Mouse (Mus musculus): ENCODE results near the gene Majin. TPM values are rescaled to one million over a fixed set of nuclear protein-coding genes. Genes with fewer than 3 reads are reported as not detected.

Majin gene
- polyA plus RNA-seq, 1 experiment from 2014 or later: not detected

GRCm38 (mm10) chr19:6242281-6242680 lies 58.1 kb downstream of the Majin start:
- H3K27ac ChIP-seq: peak overlapping the region; percentile 74; the same call in 1 of the 2 replicates
- peaks cover 17% of the 10 kb centered on the region for H3K4me1 ChIP-seq
- ATAC-seq (ENCODE audit: borderline replicate concordance, extremely low read depth, low FRiP score, low TSS enrichment): peak; percentile 17; the same call in 1 of the 2 replicates
- H3K36me3 ChIP-seq: peaks cover 28% of the 10 kb centered on the region
- WGBS: 0% methylated on average over 4 of the region's 4 CpGs
- H3K4me3 ChIP-seq: peak overlapping the region; percentile 74
- H3K9ac ChIP-seq: peak overlapping the region; percentile 90
- H3K27me3 ChIP-seq: no peaks in the 10 kb centered on the region
- peak overlapping the region; percentile 89 for H3K4me2 ChIP-seq
- no peaks in the 10 kb centered on the region for H3K9me3 ChIP-seq

- Histone ChIP-seq H3K4me1 (peaks cover 17% of the 10 kb centered on the region), H3K27me3 (no peaks in the 10 kb centered on the region), H3K27ac (no peak overlapping the region), H3K36me3 (peaks cover 38% of the 10 kb centered on the region), H3K4me2 (peak overlapping the region; percentile 89), H3K4me3 (peak overlapping the region; percentile 74; the same call in 1 of the 2 replicates), H3K9ac (no peak overlapping the region), H3K9me3 (no peaks in the 10 kb centered on the region)
- WGBS: 63% methylated on average over 5 of the region's 5 CpGs
- no peak for ATAC-seq (ENCODE audit: borderline replicate concordance, extremely low read depth, low FRiP score, low TSS enrichment)
Observed at GRCm38 (mm10) chr19:6243226-6243625, 59.0 kb downstream of the Majin start.

DNA sequence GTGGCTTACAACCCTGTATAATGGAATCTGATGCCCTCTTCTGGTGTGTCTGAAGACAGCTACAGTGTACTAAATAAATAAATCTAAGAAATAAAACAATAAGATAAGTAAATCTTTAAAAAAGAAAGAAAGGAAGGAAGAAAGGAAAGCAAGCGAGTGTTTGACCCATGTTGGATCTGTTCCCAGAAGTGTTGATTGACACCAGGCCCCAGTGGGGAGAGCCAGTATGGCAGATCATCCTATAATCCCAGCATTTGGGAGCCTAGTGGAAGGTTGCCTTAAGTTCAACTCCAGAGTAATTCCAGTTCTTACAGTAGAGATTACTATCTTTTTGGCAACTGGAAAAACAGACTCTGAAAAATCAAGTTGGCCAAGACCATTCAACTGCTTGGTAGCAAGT lies 61.6 kb downstream of the Majin start:
- ATAC-seq (ENCODE audit: borderline replicate concordance, extremely low read depth, low FRiP score, low TSS enrichment): no peak
- Histone ChIP-seq H3K36me3 (peaks cover 47% of the 10 kb centered on the region), H3K9me3 (no peaks in the 10 kb centered on the region), H3K27me3 (no peaks in the 10 kb centered on the region), H3K27ac (no peak overlapping the region), H3K4me2 (no peak overlapping the region), H3K9ac (no peak overlapping the region), H3K4me3 (no peak overlapping the region), H3K4me1 (peaks cover 14% of the 10 kb centered on the region)
- WGBS: 38% methylated on average over 1 of the region's 1 CpGs

- H3K27ac ChIP-seq: no peak overlapping the region
- H3K4me3 ChIP-seq: no peak overlapping the region
- no peaks in the 10 kb centered on the region for H3K27me3 ChIP-seq
- H3K9me3 ChIP-seq: no peaks in the 10 kb centered on the region
- ATAC-seq (ENCODE audit: borderline replicate concordance, extremely low read depth, low FRiP score, low TSS enrichment): no peak
- peaks cover 64% of the 10 kb centered on the region for H3K36me3 ChIP-seq
- no peak overlapping the region for H3K9ac ChIP-seq
- H3K4me1 ChIP-seq: peaks cover 5% of the 10 kb centered on the region
- H3K4me2 ChIP-seq: no peak overlapping the region
- WGBS: 91% methylated on average over 29 of the region's 29 CpGs
Observed at GRCm38 (mm10) chr19:6247526-6248300, 63.5 kb downstream of the Majin start.

DNA sequence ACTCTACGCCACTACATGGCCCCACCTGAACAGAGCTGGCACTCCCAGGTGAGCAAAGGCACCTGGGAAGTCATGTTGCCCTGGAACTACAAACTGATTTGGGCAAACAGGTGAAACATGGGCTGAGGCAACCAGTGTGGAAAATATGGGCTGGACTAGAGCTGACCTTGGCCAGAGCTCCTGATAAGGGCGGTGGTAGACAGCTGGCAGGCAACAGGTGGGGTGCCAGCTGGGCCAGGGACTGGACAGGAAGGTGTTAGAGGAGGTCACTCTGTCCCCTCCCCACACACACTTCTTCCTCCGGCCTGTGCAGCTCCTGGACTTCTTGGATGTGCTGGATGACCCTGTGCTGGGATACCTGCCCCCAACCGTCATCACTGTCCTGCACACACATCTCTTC lies 68.8 kb downstream of the Majin start:
- no peak for ATAC-seq (ENCODE audit: borderline replicate concordance, extremely low read depth, low FRiP score, low TSS enrichment)
- H3K9ac ChIP-seq: no peak overlapping the region
- H3K9me3 ChIP-seq: no peaks in the 10 kb centered on the region
- H3K4me2 ChIP-seq: no peak overlapping the region
- H3K27ac ChIP-seq: no peak overlapping the region
- WGBS: 80% methylated on average over 4 of the region's 4 CpGs
- H3K36me3 ChIP-seq: peaks cover 74% of the 10 kb centered on the region
- H3K4me1 ChIP-seq: no peaks in the 10 kb centered on the region
- H3K4me3 ChIP-seq: no peak overlapping the region
- H3K27me3 ChIP-seq: no peaks in the 10 kb centered on the region

GRCm38 (mm10) chr19:6260428-6260827 lies 76.2 kb downstream of the Majin start:
- H3K4me2 ChIP-seq: no peak overlapping the region
- WGBS: 56% methylated on average over 2 of the region's 2 CpGs
- no peaks in the 10 kb centered on the region for H3K4me1 ChIP-seq
- H3K9ac ChIP-seq: no peak overlapping the region
- H3K27ac ChIP-seq: no peak overlapping the region
- H3K27me3 ChIP-seq: no peaks in the 10 kb centered on the region
- no peak for ATAC-seq (ENCODE audit: borderline replicate concordance, extremely low read depth, low FRiP score, low TSS enrichment)
- H3K4me3 ChIP-seq: no peak overlapping the region
- no peaks in the 10 kb centered on the region for H3K9me3 ChIP-seq
- peaks cover 57% of the 10 kb centered on the region for H3K36me3 ChIP-seq

- no peak for ATAC-seq (ENCODE audit: borderline replicate concordance, extremely low read depth, low FRiP score, low TSS enrichment)
- 70% methylated on average over 4 of the region's 4 CpGs for WGBS
- Histone ChIP-seq H3K4me1 (no peaks in the 10 kb centered on the region), H3K9me3 (no peaks in the 10 kb centered on the region), H3K9ac (no peak overlapping the region), H3K27me3 (no peaks in the 10 kb centered on the region), H3K27ac (no peak overlapping the region), H3K4me2 (no peak overlapping the region), H3K36me3 (peaks cover 52% of the 10 kb centered on the region), H3K4me3 (no peak overlapping the region)
Observed at GRCm38 (mm10) chr19:6260946-6261345, 76.8 kb downstream of the Majin start.

DNA sequence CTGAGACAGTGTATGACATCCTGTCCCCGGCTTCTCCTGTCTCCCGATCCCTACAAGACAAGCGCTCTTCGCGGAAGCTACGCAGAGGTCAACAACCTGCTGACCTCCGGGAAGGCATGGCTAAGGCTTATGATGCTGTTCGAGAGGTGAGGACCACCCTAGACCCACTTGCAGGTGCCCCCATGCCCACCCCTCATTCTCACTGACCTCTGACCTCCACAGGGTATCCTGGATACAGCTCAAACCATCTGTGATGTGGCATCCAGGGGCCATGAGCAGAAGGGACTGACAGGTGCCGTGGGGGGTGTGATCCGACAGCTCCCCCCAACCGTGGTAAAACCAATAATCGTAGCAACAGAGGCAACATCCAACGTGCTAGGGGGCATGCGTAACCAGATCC lies 77.2 kb downstream of the Majin start:
- Histone ChIP-seq H3K36me3 (peaks cover 49% of the 10 kb centered on the region), H3K4me3 (no peak overlapping the region), H3K4me1 (no peaks in the 10 kb centered on the region), H3K9ac (no peak overlapping the region), H3K4me2 (no peak overlapping the region), H3K9me3 (no peaks in the 10 kb centered on the region), H3K27ac (no peak overlapping the region), H3K27me3 (no peaks in the 10 kb centered on the region)
- no peak for ATAC-seq (ENCODE audit: borderline replicate concordance, extremely low read depth, low FRiP score, low TSS enrichment)
- 88% methylated on average over 14 of the region's 14 CpGs for WGBS

- Histone ChIP-seq H3K4me2 (no peak overlapping the region), H3K4me1 (no peaks in the 10 kb centered on the region), H3K36me3 (peaks cover 42% of the 10 kb centered on the region), H3K9ac (no peak overlapping the region), H3K4me3 (no peak overlapping the region), H3K9me3 (no peaks in the 10 kb centered on the region), H3K27ac (no peak overlapping the region), H3K27me3 (no peaks in the 10 kb centered on the region)
- ATAC-seq (ENCODE audit: borderline replicate concordance, extremely low read depth, low FRiP score, low TSS enrichment): no peak
- 63% methylated on average over 7 of the region's 7 CpGs for WGBS
Observed at GRCm38 (mm10) chr19:6262222-6262621, 78.0 kb downstream of the Majin start.

- no peak overlapping the region for H3K9ac ChIP-seq
- H3K27me3 ChIP-seq: no peaks in the 10 kb centered on the region
- no peaks in the 10 kb centered on the region for H3K4me1 ChIP-seq
- H3K9me3 ChIP-seq: no peaks in the 10 kb centered on the region
- no peak overlapping the region for H3K4me2 ChIP-seq
- ATAC-seq (ENCODE audit: borderline replicate concordance, extremely low read depth, low FRiP score, low TSS enrichment): no peak
- H3K36me3 ChIP-seq: peaks cover 36% of the 10 kb centered on the region
- no peak overlapping the region for H3K4me3 ChIP-seq
- no peak overlapping the region for H3K27ac ChIP-seq
- 74% methylated on average over 8 of the region's 8 CpGs for WGBS
Observed at GRCm38 (mm10) chr19:6262839-6263433, 78.7 kb downstream of the Majin start.

- ATAC-seq (ENCODE audit: borderline replicate concordance, extremely low read depth, low FRiP score, low TSS enrichment): no peak
- H3K9ac ChIP-seq: no peak overlapping the region
- no peak overlapping the region for H3K27ac ChIP-seq
- H3K9me3 ChIP-seq: no peaks in the 10 kb centered on the region
- H3K4me3 ChIP-seq: no peak overlapping the region
- no peak overlapping the region for H3K4me2 ChIP-seq
- 68% methylated on average over 9 of the region's 9 CpGs for WGBS
- no peaks in the 10 kb centered on the region for H3K27me3 ChIP-seq
- H3K4me1 ChIP-seq: peaks cover 3% of the 10 kb centered on the region; the same call in 1 of the 2 replicates
- H3K36me3 ChIP-seq: peaks cover 26% of the 10 kb centered on the region
Observed at GRCm38 (mm10) chr19:6264200-6264599, 80.0 kb downstream of the Majin start.

DNA sequence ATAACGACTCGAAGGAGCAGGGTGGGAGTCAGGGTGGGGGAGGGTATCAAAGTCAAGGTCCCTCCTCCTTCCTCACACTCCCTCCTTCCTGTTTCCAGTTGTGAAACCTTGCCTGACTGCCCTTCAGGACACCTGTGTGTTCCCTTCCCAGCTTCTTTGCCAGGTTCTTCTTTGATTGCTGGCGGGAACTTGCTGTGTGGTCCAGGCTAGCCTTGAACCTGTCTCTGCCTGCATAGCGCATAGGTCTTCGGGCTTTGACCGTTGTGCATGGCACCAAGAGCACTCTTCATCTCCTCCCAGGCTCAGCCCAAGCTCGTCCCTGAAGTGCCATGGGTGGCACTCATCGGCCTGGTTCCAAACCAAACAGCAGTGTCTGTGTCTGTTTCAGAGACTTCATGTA lies 80.8 kb downstream of the Majin start:
- Histone ChIP-seq H3K4me3 (no peak overlapping the region), H3K9me3 (no peaks in the 10 kb centered on the region), H3K27me3 (no peaks in the 10 kb centered on the region), H3K9ac (no peak overlapping the region), H3K4me2 (no peak overlapping the region), H3K4me1 (peaks cover 3% of the 10 kb centered on the region; the same call in 1 of the 2 replicates), H3K27ac (no peak overlapping the region), H3K36me3 (peaks cover 22% of the 10 kb centered on the region)
- 80% methylated on average over 8 of the region's 8 CpGs for WGBS
- no peak for ATAC-seq (ENCODE audit: borderline replicate concordance, extremely low read depth, low FRiP score, low TSS enrichment)
